Mouse (Mus musculus) T-helper 1 cell (primary cell): Measurements from ENCODE around the gene Fnbp1.

Experiments
- in situ Hi-C: fragments of 300-600 bp; cut with MboI, MseI; formaldehyde crosslinking; loops from one replicate; pipeline ENCODE4 v1.15.1; 2025; ENCODE audit warnings: high pct_unique_total_duplicates

The Fnbp1 gene

DNA sequence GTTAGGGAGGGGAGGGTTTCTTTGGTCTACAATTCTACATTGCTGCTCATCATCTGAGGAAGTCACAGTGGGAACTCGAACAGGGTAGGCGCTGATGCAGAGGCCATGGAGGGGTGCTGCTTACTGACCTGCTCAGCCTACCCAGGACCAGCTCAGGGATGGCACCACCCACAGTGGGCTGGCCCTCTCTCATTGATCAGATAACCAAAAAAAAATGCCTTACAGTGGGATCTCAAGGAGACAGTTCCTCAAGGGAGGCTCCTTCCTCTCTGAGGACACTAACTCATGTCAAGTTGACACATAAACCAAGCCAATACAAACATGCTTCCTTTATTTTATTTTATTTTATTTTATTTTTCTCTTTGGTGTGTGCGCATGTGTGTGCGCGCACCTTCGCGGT is 72.3 kb downstream of the Fnbp1 start:
- in situ Hi-C loops, result no loop called here

DNA sequence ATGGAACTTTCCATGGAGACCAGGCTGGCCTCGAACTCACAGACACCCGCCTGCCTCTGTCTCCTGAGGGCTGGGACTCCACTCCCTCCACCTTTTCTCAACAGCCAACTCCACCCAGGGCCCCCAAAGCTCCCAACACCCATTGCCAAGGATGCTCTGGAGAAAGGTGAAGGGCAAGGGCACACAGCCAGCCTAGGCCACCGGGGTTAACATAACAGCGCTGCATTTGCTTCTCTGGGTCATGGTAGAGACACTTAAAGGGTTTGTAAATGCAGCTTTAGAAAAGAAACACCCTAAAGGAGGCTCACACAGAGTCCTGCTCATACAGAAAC is 72.7 kb downstream of the Fnbp1 start:
- in situ Hi-C loops, result no loop called here

GRCm38 (mm10) chr2:31068246-31069113 is 73.3 kb downstream of the Fnbp1 start:
- in situ Hi-C loops, result no loop called here

DNA sequence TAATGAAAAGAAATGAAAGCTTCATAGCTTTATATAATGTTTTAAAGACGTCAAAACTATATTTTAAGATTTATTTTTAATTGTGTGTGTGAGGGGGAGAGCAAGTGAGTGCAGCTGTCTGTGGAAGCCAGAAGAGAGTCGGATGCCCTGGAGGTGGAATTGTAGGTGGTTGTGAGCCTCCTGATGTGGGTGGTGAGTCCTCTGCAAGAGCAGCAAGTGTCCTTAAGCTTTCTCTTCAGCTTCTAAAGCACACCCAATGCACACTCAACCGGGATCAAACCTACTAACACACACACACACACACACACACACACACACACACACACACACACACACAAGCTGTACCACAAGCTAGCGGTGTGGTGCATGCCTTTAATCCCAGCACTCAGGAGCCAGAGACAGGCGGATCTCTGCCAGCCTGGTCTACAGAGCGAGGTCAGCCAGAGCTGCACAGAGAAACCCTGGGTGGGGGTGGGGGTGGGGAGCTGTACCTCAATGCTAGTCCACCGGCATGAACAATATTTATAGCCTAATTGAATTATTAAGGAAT is 74.0 kb downstream of the Fnbp1 start:
- in situ Hi-C loops, result no loop called here

- in situ Hi-C loops, result no loop called here
These were observed 74.7 kb downstream of the Fnbp1 start for GRCm38 (mm10) chr2:31067059-31067595.

DNA sequence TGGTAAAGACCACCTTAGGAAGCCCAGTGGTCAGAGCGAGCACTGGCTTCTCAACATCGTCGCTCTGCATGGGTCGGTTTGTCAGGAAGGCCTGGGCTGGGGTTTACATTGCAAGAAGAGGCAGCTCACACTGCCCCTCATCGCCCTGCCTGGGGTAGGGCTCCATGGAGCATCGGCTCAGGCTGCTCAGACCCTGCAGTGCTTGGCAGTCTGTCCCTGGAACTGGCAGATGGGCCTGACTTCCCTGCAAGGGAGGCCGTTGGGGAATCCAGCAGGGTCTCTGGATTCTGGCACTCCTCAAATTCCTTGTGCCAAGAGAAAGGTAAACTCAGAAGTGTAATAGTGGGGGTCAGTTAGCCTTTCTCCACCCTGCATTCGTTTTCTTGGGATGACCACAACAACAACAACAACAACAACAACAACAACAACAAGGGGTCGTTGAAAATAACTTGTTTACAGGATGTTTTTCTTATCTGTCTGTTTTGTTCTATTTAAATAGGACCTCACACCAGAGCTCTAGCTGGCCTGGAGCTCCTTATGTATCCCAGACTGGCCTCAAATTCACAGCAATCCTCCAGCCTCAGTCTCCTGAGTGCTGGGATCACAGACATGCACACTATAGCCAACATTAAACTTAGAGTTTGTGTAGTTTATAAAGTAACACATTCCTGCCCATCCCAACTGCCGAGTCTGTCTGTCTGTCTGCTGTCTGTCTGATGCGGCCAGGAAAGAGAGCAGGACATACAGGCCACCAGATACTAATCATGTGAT is 75.6 kb downstream of the Fnbp1 start:
- in situ Hi-C loops, result no loop called here

DNA sequence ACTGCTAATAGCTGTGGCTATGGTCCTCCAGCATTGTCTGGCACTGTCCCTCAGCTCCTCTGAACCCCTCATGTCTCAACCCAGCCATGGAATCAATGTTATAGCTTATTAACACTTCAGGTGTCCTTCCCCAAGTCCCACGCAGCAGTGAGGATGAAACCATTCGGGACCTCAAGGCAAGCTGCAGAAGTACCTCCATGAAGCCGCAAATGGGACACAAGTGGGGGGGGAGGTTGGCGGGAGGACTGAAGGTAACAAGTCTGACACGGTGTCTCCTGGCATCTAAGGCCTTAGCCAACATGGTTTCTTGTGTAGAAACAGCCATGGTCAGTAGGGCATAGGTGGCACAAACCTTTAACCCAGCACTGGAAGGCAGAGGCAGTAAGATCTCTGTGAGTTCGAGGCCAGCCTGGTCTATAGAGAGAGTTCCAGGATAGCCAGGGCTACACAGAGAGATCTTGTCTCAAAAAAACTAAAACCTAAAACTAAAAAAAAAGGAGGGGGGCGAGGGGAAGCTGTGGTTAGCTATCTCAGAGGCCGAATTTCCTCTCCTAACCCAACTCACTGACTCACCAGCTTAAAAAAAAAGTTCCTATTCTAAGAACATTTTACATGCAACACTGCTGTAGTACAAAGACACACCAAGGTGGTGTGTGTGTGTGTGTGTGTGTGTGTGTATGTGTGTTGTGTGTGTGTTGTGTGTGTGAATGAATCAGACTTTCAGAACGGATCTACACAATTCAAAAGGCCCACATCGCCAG is 79.8 kb downstream of the Fnbp1 start:
- in situ Hi-C loops, result no loop called here

- in situ Hi-C loops, result no loop called here
These were observed 80.7 kb downstream of the Fnbp1 start for GRCm38 (mm10) chr2:31060787-31061730.

DNA sequence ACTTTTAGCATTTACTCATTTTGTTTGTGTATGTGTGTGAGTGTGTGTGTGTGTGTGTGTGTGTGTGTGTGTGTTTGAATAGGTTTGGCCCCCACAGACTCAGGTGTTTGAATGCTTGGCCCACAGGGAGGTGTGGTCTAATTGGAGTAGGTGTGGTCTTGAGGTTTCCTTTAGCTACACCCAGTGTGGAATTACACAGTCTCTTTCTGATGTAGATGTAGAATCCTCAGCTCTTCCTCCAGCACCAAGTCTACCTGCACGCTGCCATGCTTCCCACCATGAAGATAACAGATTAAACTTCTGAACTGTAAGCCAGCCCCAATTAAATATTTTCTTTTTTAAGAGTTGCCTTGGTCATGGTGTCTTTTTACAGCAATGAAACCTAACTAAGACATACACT is 81.5 kb downstream of the Fnbp1 start:
- in situ Hi-C loops, result no loop called here

DNA sequence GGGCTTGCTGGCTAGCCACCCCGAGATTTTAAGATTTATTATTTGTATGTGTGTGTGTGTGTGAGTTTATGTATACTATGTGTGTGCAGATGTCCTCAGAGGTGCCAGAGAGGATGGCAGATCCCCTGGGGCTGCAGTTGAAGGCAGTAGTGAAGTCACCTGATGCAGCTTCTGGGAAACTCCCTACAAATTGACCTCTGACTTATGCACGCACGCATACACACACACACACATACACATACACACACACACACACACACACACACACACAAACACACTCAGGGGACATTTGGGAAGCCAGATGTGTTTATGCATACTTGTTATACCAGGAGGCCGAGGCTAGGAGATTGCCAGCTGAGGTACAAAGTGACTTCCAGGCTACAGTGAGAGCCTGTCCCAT is 83.4 kb downstream of the Fnbp1 start:
- in situ Hi-C loops, result no loop called here

- in situ Hi-C loops, result no loop called here
These were observed 84.1 kb downstream of the Fnbp1 start for GRCm38 (mm10) chr2:31057549-31058177.

GRCm38 (mm10) chr2:31056070-31056469 is 85.7 kb downstream of the Fnbp1 start:
- in situ Hi-C loops, result no loop called here

DNA sequence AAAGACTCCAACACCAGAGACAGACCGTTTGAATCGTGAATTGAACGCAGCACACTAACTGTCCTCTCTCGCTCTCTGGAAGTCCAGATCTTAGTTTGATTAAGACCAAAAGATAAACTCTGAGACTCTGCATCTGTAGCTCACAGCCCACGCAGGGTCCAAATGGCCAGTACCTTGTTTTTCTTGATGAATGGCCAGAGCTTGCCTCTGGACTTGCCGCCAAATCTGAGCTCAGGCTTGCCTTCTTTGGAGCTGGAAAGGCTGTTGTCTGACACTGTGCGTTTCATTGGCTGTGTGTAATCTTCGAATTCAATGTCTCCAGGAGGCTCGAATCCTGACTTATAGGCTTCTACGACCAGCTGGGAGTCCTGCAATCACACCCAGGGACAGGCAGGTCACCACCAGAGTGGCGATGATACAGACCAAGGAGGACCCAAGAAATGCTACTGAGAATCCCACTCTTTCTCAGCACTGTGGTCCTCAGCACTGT is 87.9 kb downstream of the Fnbp1 start:
- in situ Hi-C loops, result no loop called here

DNA sequence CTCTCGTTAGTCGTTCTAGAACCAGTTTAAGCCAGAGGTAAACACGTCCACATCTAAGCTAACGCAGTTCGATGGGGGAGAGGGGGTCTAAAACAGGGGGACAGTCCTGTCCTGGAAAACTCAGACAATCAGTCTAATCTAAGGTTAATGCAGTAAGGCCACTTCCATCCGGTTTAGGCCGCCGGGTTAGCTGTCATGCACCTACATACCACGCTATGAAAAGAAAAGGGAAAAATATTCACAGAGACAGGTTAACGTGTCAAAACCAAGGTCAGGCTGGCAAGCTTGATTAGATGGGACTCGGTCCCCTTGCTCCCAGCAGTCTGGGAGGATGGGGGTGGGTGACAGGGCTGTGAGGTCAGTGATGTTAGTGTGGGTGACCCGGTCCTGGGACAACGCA is 88.4 kb downstream of the Fnbp1 start:
- in situ Hi-C loops, result no loop called here

DNA sequence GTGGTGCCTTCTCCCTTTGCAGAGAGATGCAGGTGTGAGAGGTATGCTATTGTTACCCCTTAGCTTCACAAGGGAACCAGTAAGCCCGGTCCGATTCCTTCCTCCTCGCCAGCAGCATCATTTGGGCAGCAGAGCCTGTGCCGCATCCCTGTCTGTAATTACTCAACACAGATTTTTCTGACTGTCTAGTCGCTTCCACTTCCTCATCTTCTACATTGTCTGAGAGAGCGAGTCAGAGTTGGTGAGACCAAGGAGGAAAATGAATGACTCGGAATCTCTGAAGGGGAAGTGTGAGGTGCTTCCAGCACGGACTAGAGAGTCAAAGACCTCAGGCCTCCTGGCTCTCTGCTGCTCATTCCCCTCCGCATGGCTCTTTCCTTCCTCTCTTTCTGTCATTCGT is 89.4 kb downstream of the Fnbp1 start:
- in situ Hi-C loops, result no loop called here

GRCm38 (mm10) chr2:31048037-31048436 is 93.8 kb downstream of the Fnbp1 start:
- in situ Hi-C loops, result no loop called here

GRCm38 (mm10) chr2:31043856-31044255 is 98.0 kb downstream of the Fnbp1 start:
- in situ Hi-C loops, result no loop called here

- in situ Hi-C loops, result no loop called here
These were observed 98.9 kb downstream of the Fnbp1 start for GRCm38 (mm10) chr2:31042881-31043280.

DNA sequence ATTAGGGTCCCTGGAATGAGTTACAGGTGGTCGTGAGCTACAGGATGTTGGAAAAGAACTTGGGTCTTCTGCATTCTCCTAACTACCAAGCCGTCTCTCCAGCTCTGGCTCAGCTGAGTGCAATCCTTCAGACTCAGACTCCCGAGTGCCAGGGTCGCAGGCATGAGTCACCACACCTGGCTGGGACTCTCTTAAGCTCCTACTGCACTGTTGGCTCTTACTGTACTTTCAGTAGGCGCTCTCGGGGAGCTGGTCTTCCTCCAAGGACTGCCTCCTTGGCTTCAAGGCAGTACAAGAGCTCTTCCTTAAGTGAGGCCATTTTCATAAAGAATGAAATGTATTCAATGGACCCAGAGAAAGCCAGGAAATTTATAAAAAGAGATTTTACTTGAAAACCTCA is 100.4 kb downstream of the Fnbp1 start:
- in situ Hi-C loops, result no loop called here

DNA sequence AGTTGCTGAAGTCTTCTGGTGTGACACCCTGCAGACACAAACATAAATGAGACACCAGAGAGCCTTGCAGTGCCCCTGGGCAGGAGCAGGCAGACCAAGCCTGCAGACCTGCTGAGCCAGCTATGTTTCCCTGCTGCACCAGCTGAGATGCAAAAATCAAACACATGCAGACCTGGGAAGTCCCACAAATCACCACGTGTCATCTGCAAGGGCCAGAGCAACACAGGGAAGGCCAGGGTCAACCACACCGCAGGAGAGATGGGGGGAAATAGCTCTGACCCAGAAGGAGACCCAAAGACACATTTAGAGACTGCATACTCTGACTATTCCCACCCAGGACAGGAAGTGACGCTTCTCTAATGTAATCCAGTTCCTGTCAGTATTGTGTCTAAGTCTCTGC is 101.3 kb downstream of the Fnbp1 start:
- in situ Hi-C loops, result no loop called here
